Mouse (Mus musculus): ENCODE data around the gene Wdr62. TPM values are rescaled to one million over a fixed set of nuclear protein-coding genes. Genes with fewer than 3 reads are reported as not detected.

Wdr62 gene
- polyA plus RNA-seq, 1 experiment from 2014 or later = 11.5 TPM

- peaks cover 28% of the 10 kb centered on the region for H3K36me3 ChIP-seq
- H3K27ac ChIP-seq = no peak overlapping the region
- H3K4me1 ChIP-seq = peaks cover 24% of the 10 kb centered on the region
- no peaks in the 10 kb centered on the region for H3K9me3 ChIP-seq (replicated peaks)
- H3K9ac ChIP-seq = no peak overlapping the region
- no peaks in the 10 kb centered on the region for H3K27me3 ChIP-seq (replicated peaks)
- WGBS (ENCODE audit: insufficient replicate concordance) = 85% methylated on average over 8 of the region's 8 CpGs
- no peak for ATAC-seq
- H3K4me3 ChIP-seq = no peak overlapping the region
- no peak overlapping the region for H3K4me2 ChIP-seq
Observed at GRCm38 (mm10) chr7:30235091-30235490, 45.1 kb downstream of the Wdr62 start.

GRCm38 (mm10) chr7:30234276-30234858, 45.9 kb downstream of the Wdr62 start:
- no peak overlapping the region for H3K9ac ChIP-seq
- no peak for ATAC-seq
- no peak overlapping the region for H3K4me3 ChIP-seq
- H3K4me2 ChIP-seq = no peak overlapping the region
- peaks cover 21% of the 10 kb centered on the region for H3K36me3 ChIP-seq
- H3K27ac ChIP-seq = no peak overlapping the region
- H3K9me3 ChIP-seq (replicated peaks) = no peaks in the 10 kb centered on the region
- 87% methylated on average over 15 of the region's 15 CpGs for WGBS (ENCODE audit: insufficient replicate concordance)
- no peaks in the 10 kb centered on the region for H3K27me3 ChIP-seq (replicated peaks)
- H3K4me1 ChIP-seq = peaks cover 24% of the 10 kb centered on the region

GRCm38 (mm10) chr7:30233387-30233786, 46.8 kb downstream of the Wdr62 start:
- peaks cover 24% of the 10 kb centered on the region for H3K4me1 ChIP-seq
- WGBS (ENCODE audit: insufficient replicate concordance) = 81% methylated on average over 20 of the region's 20 CpGs
- peak overlapping the region; percentile 81 for H3K4me3 ChIP-seq
- ATAC-seq = no peak
- 0 out of 2 replicates have a peak overlapping the region, but pooled peaks have one; percentile 92 for H3K27ac ChIP-seq
- H3K4me2 ChIP-seq = peak overlapping the region; percentile 90
- peaks cover 24% of the 10 kb centered on the region for H3K36me3 ChIP-seq
- peak overlapping the region; percentile 79; the same call in 1 of the 2 replicates for H3K9ac ChIP-seq
- H3K27me3 ChIP-seq (replicated peaks) = no peaks in the 10 kb centered on the region
- H3K9me3 ChIP-seq (replicated peaks) = no peaks in the 10 kb centered on the region

GRCm38 (mm10) chr7:30232631-30233148, 47.5 kb downstream of the Wdr62 start:
- peak overlapping the region; percentile 79 for H3K9ac ChIP-seq
- peaks cover 24% of the 10 kb centered on the region for H3K4me1 ChIP-seq
- no peaks in the 10 kb centered on the region for H3K9me3 ChIP-seq (replicated peaks)
- H3K27ac ChIP-seq = peak overlapping the region; percentile 92
- H3K36me3 ChIP-seq = peaks cover 26% of the 10 kb centered on the region
- peak; percentile 24; the same call in 1 of the 2 replicates for ATAC-seq
- peak overlapping the region; percentile 90 for H3K4me2 ChIP-seq
- no peaks in the 10 kb centered on the region for H3K27me3 ChIP-seq (replicated peaks)
- 7% methylated on average over 24 of the region's 24 CpGs for whole genome bisulfite sequencing (ENCODE audit: insufficient replicate concordance)
- peak overlapping the region; percentile 81 for H3K4me3 ChIP-seq

- ATAC-seq = peak; percentile 92
- Histone ChIP-seq H3K27me3 (replicated peaks) (no peaks in the 10 kb centered on the region), H3K4me1 (peaks cover 24% of the 10 kb centered on the region), H3K27ac (peak within 1 kb of the TSS; percentile 92), H3K9me3 (replicated peaks) (no peaks in the 10 kb centered on the region), H3K4me2 (peak within 1 kb of the TSS; percentile 90), H3K4me3 (peak within 1 kb of the TSS; percentile 81), H3K9ac (peak within 1 kb of the TSS; percentile 79), H3K36me3 (peaks cover 35% of the 10 kb centered on the region)
- WGBS (ENCODE audit: insufficient replicate concordance) = under 1% methylated on average over 67 of the region's 67 CpGs
Observed at GRCm38 (mm10) chr7:30231669-30232454, 48.4 kb downstream of the Wdr62 start, which contains the start of the genes Polr2i and Tbcb. Polr2i (plus strand) TSS chr7:30231948. Tbcb (minus strand) TSS chr7:30232272.

- Histone ChIP-seq H3K4me2 (peak overlapping the region; percentile 90), H3K27ac (peak overlapping the region; percentile 92), H3K4me3 (peak overlapping the region; percentile 81), H3K9ac (peak overlapping the region; percentile 79), H3K4me1 (peaks cover 24% of the 10 kb centered on the region), H3K9me3 (replicated peaks) (no peaks in the 10 kb centered on the region), H3K36me3 (peaks cover 40% of the 10 kb centered on the region), H3K27me3 (replicated peaks) (no peaks in the 10 kb centered on the region)
- WGBS (ENCODE audit: insufficient replicate concordance) = 1% methylated on average over 16 of the region's 16 CpGs
- no peak; the same call in 1 of the 2 replicates for ATAC-seq
Observed at GRCm38 (mm10) chr7:30231328-30231668, 48.9 kb downstream of the Wdr62 start.

- Histone ChIP-seq H3K9me3 (replicated peaks) (0 out of 2 replicates have a peak, but pooled peaks cover 3% of the 10 kb centered on the region), H3K4me3 (no peak overlapping the region), H3K27me3 (replicated peaks) (no peaks in the 10 kb centered on the region), H3K4me2 (no peak overlapping the region), H3K9ac (no peak overlapping the region), H3K27ac (no peak overlapping the region), H3K36me3 (peaks cover 53% of the 10 kb centered on the region), H3K4me1 (peaks cover 22% of the 10 kb centered on the region)
- WGBS (ENCODE audit: insufficient replicate concordance) = 83% methylated on average over 12 of the region's 12 CpGs
- no peak for ATAC-seq
Observed at GRCm38 (mm10) chr7:30224206-30224605, 56.0 kb downstream of the Wdr62 start.

GRCm38 (mm10) chr7:30222205-30222604, 58.0 kb downstream of the Wdr62 start:
- peak; percentile 73; the same call in 1 of the 2 replicates for ATAC-seq

GRCm38 (mm10) chr7:30221433-30221832, 58.8 kb downstream of the Wdr62 start:
- H3K4me2 ChIP-seq = no peak overlapping the region
- H3K4me1 ChIP-seq = peaks cover 30% of the 10 kb centered on the region
- ATAC-seq = no peak
- H3K4me3 ChIP-seq = no peak overlapping the region
- H3K27me3 ChIP-seq (replicated peaks) = no peaks in the 10 kb centered on the region
- 63% methylated on average over 3 of the region's 3 CpGs for WGBS (ENCODE audit: insufficient replicate concordance)
- H3K27ac ChIP-seq = no peak overlapping the region
- 0 out of 2 replicates have a peak, but pooled peaks cover 3% of the 10 kb centered on the region for H3K9me3 ChIP-seq (replicated peaks)
- H3K9ac ChIP-seq = no peak overlapping the region
- H3K36me3 ChIP-seq = peaks cover 36% of the 10 kb centered on the region

More at GRCm38 (mm10) chr7:30222205-30222604, 58.0 kb downstream of the Wdr62 start:
- Histone ChIP-seq H3K4me2 (peak overlapping the region; percentile 17), H3K9me3 (replicated peaks) (0 out of 2 replicates have a peak, but pooled peaks cover 3% of the 10 kb centered on the region), H3K27ac (no peak overlapping the region), H3K4me3 (no peak overlapping the region), H3K27me3 (replicated peaks) (no peaks in the 10 kb centered on the region), H3K4me1 (peaks cover 26% of the 10 kb centered on the region), H3K36me3 (peaks cover 44% of the 10 kb centered on the region), H3K9ac (no peak overlapping the region)
- 65% methylated on average over 5 of the region's 5 CpGs for WGBS (ENCODE audit: insufficient replicate concordance)

- Histone ChIP-seq H3K27me3 (replicated peaks) (no peaks in the 10 kb centered on the region), H3K9ac (peak overlapping the region; percentile 61), H3K9me3 (replicated peaks) (0 out of 2 replicates have a peak, but pooled peaks cover 3% of the 10 kb centered on the region), H3K4me2 (peak overlapping the region; percentile 82), H3K27ac (no peak overlapping the region), H3K36me3 (peaks cover 21% of the 10 kb centered on the region), H3K4me1 (peaks cover 32% of the 10 kb centered on the region), H3K4me3 (peak overlapping the region; percentile 53)
- 19% methylated on average over 11 of the region's 11 CpGs for WGBS (ENCODE audit: insufficient replicate concordance)
- ATAC-seq = no peak
Observed at GRCm38 (mm10) chr7:30220008-30220356, 60.2 kb downstream of the Wdr62 start.

GRCm38 (mm10) chr7:30219293-30220007, 60.8 kb downstream of the Wdr62 start:
- Histone ChIP-seq H3K4me3 (peak overlapping the region; percentile 53), H3K9me3 (replicated peaks) (0 out of 2 replicates have a peak, but pooled peaks cover 3% of the 10 kb centered on the region), H3K36me3 (peaks cover 18% of the 10 kb centered on the region), H3K27ac (no peak overlapping the region), H3K9ac (peak overlapping the region; percentile 61), H3K4me2 (peak overlapping the region; percentile 82), H3K27me3 (replicated peaks) (no peaks in the 10 kb centered on the region), H3K4me1 (peaks cover 32% of the 10 kb centered on the region)
- ATAC-seq = peak; percentile 48
- 8% methylated on average over 16 of the region's 16 CpGs for WGBS (ENCODE audit: insufficient replicate concordance)

Measured in liver, embryonic 12.5 days (tissue).